Mouse (Mus musculus) lung, embryonic 15.5 days (tissue): ENCODE measurements at regions not wholly inside any gene's neighbourhood (a gene's known extent, or its start where the extent isn't known, plus 50 kb on each side); places are given as distances from the start of the nearest gene placed in this dataset.

Source experiments
- ATAC-seq: fragments of 200-750 bp; cut with Nextera tagmentation; 2 replicates; pipeline ENCODE4 v1.8.0; 2017; ENCODE audit warnings: moderate number of reproducible peaks, borderline replicate concordance; ENCODE audit not compliant: low FRiP score, low TSS enrichment; ENCODE audit errors: extremely low read depth
- H3K27ac ChIP-seq: fragments of 300-500 bp; sonication (generic); 2 replicates; pipeline ENCODE4 v1.5.1; 2015; ENCODE audit warnings: moderate library complexity, mild to moderate bottlenecking, inconsistent platforms
- H3K27me3 ChIP-seq: fragments of 300-500 bp; sonication (generic); 2 replicates; pipeline ENCODE4 v1.6.1; 2015; ENCODE audit warnings: inconsistent platforms
- H3K36me3 ChIP-seq: fragments of 300-500 bp; sonication (generic); 2 replicates; pipeline ENCODE4 v1.6.1; 2015; ENCODE audit warnings: inconsistent platforms
- H3K4me1 ChIP-seq: fragments of 300-500 bp; sonication (generic); 2 replicates; pipeline ENCODE4 v1.6.1; 2015; ENCODE audit warnings: inconsistent platforms
- H3K4me2 ChIP-seq: fragments of 300-500 bp; sonication (generic); 2 replicates; pipeline ENCODE4 v1.6.1; 2015; ENCODE audit warnings: inconsistent platforms, mild to moderate bottlenecking, moderate library complexity
- H3K4me3 ChIP-seq: fragments of 300-500 bp; sonication (generic); 2 replicates; pipeline ENCODE4 v1.5.1; 2015; ENCODE audit warnings: mild to moderate bottlenecking, inconsistent platforms
- H3K9ac ChIP-seq: fragments of 300-500 bp; sonication (generic); 2 replicates; pipeline ENCODE4 v1.6.1; 2015; ENCODE audit warnings: inconsistent platforms
- H3K9me3 ChIP-seq: fragments of 300-500 bp; sonication (generic); 2 replicates; pipeline ENCODE4 v1.6.1; 2016; ENCODE audit warnings: inconsistent platforms
- WGBS: fragments of 180-500 bp; shearing (Covaris S2); methylation state at CpG from one replicate; pipeline ENCODE4 v1.1.7; 2015; 5-methylcytosine and 5-hydroxymethylcytosine counted together

- WGBS: 40% methylated on average over 7 of the region's 7 CpGs
Observed at GRCm38 (mm10) chr6:100923070-100923469, 89.6 kb downstream of the Ppp4r2 start.

GRCm38 (mm10) chr6:100923686-100924085 lies 90.3 kb downstream of the Ppp4r2 start:
- WGBS: 10% methylated on average over 4 of the region's 4 CpGs
- Histone ChIP-seq H3K27ac (no peak overlapping the region), H3K36me3 (no peaks in the 10 kb centered on the region), H3K9ac (no peak overlapping the region), H3K4me2 (peak overlapping the region; percentile 17; the same call in 1 of the 2 replicates), H3K4me1 (peaks cover 5% of the 10 kb centered on the region; the same call in 1 of the 2 replicates), H3K9me3 (no peaks in the 10 kb centered on the region), H3K27me3 (no peaks in the 10 kb centered on the region), H3K4me3 (no peak overlapping the region)
- ATAC-seq: no peak

More at GRCm38 (mm10) chr6:100923070-100923469, 89.6 kb downstream of the Ppp4r2 start:
- ATAC-seq: no peak
- H3K27ac ChIP-seq: 0 out of 2 replicates have a peak overlapping the region, but pooled peaks have one; percentile 15
- no peaks in the 10 kb centered on the region for H3K27me3 ChIP-seq
- no peak overlapping the region for H3K9ac ChIP-seq
- no peaks in the 10 kb centered on the region for H3K9me3 ChIP-seq
- peaks cover 5% of the 10 kb centered on the region; the same call in 1 of the 2 replicates for H3K4me1 ChIP-seq
- no peak overlapping the region for H3K4me3 ChIP-seq
- H3K36me3 ChIP-seq: no peaks in the 10 kb centered on the region
- H3K4me2 ChIP-seq: peak overlapping the region; percentile 17; the same call in 1 of the 2 replicates

GRCm38 (mm10) chr6:100928791-100929758 lies 95.7 kb downstream of the Ppp4r2 start:
- H3K27ac ChIP-seq: no peak overlapping the region
- H3K4me3 ChIP-seq: no peak overlapping the region
- no peak for ATAC-seq
- H3K27me3 ChIP-seq: no peaks in the 10 kb centered on the region
- H3K36me3 ChIP-seq: no peaks in the 10 kb centered on the region
- H3K9me3 ChIP-seq: no peaks in the 10 kb centered on the region
- no peak overlapping the region for H3K4me2 ChIP-seq
- 0 out of 2 replicates have a peak, but pooled peaks cover 10% of the 10 kb centered on the region for H3K4me1 ChIP-seq
- 58% methylated on average over 16 of the region's 16 CpGs for WGBS
- no peak overlapping the region for H3K9ac ChIP-seq

GRCm38 (mm10) chr6:100929759-100930358 lies 96.4 kb downstream of the Ppp4r2 start:
- Histone ChIP-seq H3K27ac (no peak overlapping the region), H3K27me3 (no peaks in the 10 kb centered on the region), H3K9me3 (no peaks in the 10 kb centered on the region), H3K4me3 (no peak overlapping the region), H3K4me2 (no peak overlapping the region), H3K4me1 (0 out of 2 replicates have a peak, but pooled peaks cover 10% of the 10 kb centered on the region), H3K36me3 (no peaks in the 10 kb centered on the region), H3K9ac (no peak overlapping the region)
- ATAC-seq: no peak
- WGBS: 32% methylated on average over 10 of the region's 10 CpGs

GRCm38 (mm10) chr6:100930706-100931105 lies 97.3 kb downstream of the Ppp4r2 start:
- ATAC-seq: no peak

GRCm38 (mm10) chr6:100934424-100934823 lies 101.0 kb downstream of the Ppp4r2 start:
- no peaks in the 10 kb centered on the region for H3K36me3 ChIP-seq
- H3K9me3 ChIP-seq: no peaks in the 10 kb centered on the region
- no peaks in the 10 kb centered on the region for H3K27me3 ChIP-seq
- WGBS: 87% methylated on average over 5 of the region's 5 CpGs
- no peak overlapping the region for H3K4me2 ChIP-seq
- no peak overlapping the region for H3K27ac ChIP-seq
- H3K4me3 ChIP-seq: no peak overlapping the region
- peaks cover 13% of the 10 kb centered on the region; the same call in 1 of the 2 replicates for H3K4me1 ChIP-seq
- no peak for ATAC-seq
- no peak overlapping the region for H3K9ac ChIP-seq

More at GRCm38 (mm10) chr6:100930706-100931105, 97.3 kb downstream of the Ppp4r2 start:
- H3K9me3 ChIP-seq: no peaks in the 10 kb centered on the region
- 72% methylated on average over 6 of the region's 6 CpGs for WGBS
- no peak overlapping the region for H3K9ac ChIP-seq
- H3K27ac ChIP-seq: no peak overlapping the region
- 0 out of 2 replicates have a peak, but pooled peaks cover 10% of the 10 kb centered on the region for H3K4me1 ChIP-seq
- H3K27me3 ChIP-seq: no peaks in the 10 kb centered on the region
- no peak overlapping the region for H3K4me2 ChIP-seq
- H3K36me3 ChIP-seq: no peaks in the 10 kb centered on the region
- H3K4me3 ChIP-seq: no peak overlapping the region

- Histone ChIP-seq H3K36me3 (no peaks in the 10 kb centered on the region), H3K4me3 (no peak overlapping the region), H3K27me3 (no peaks in the 10 kb centered on the region), H3K27ac (no peak overlapping the region), H3K9me3 (no peaks in the 10 kb centered on the region), H3K4me2 (no peak overlapping the region), H3K9ac (no peak overlapping the region), H3K4me1 (peaks cover 7% of the 10 kb centered on the region; the same call in 1 of the 2 replicates)
- no peak for ATAC-seq
- WGBS: 53% methylated on average over 1 of the region's 1 CpGs
Observed at GRCm38 (mm10) chr6:100937802-100938201, 104.4 kb downstream of the Ppp4r2 start.

GRCm38 (mm10) chr6:100938376-100938775 lies 105.0 kb downstream of the Ppp4r2 start:
- Histone ChIP-seq H3K9me3 (no peaks in the 10 kb centered on the region), H3K4me1 (peaks cover 7% of the 10 kb centered on the region; the same call in 1 of the 2 replicates), H3K4me2 (no peak overlapping the region), H3K4me3 (no peak overlapping the region), H3K9ac (no peak overlapping the region), H3K27ac (no peak overlapping the region), H3K27me3 (no peaks in the 10 kb centered on the region), H3K36me3 (no peaks in the 10 kb centered on the region)
- 65% methylated on average over 11 of the region's 11 CpGs for whole genome bisulfite sequencing
- no peak for ATAC-seq

- no peak; the same call in 1 of the 2 replicates for ATAC-seq
- no peak overlapping the region for H3K4me2 ChIP-seq
Observed at GRCm38 (mm10) chr6:100939042-100939441, 105.6 kb downstream of the Ppp4r2 start.

GRCm38 (mm10) chr6:100939766-100940165 lies 106.3 kb downstream of the Ppp4r2 start:
- no peak overlapping the region for H3K4me3 ChIP-seq
- no peaks in the 10 kb centered on the region for H3K9me3 ChIP-seq
- no peak for ATAC-seq
- H3K27me3 ChIP-seq: no peaks in the 10 kb centered on the region
- peaks cover 7% of the 10 kb centered on the region; the same call in 1 of the 2 replicates for H3K4me1 ChIP-seq
- H3K4me2 ChIP-seq: no peak overlapping the region
- no peak overlapping the region for H3K27ac ChIP-seq
- 74% methylated on average over 5 of the region's 5 CpGs for WGBS
- no peaks in the 10 kb centered on the region for H3K36me3 ChIP-seq
- H3K9ac ChIP-seq: no peak overlapping the region

More at GRCm38 (mm10) chr6:100939042-100939441, 105.6 kb downstream of the Ppp4r2 start:
- Histone ChIP-seq H3K9me3 (no peaks in the 10 kb centered on the region), H3K4me3 (no peak overlapping the region), H3K9ac (no peak overlapping the region), H3K27me3 (no peaks in the 10 kb centered on the region), H3K4me1 (peaks cover 7% of the 10 kb centered on the region; the same call in 1 of the 2 replicates), H3K36me3 (no peaks in the 10 kb centered on the region), H3K27ac (no peak overlapping the region)
- 48% methylated on average over 12 of the region's 12 CpGs for WGBS

- H3K9ac ChIP-seq: no peak overlapping the region
- WGBS: 62% methylated on average over 2 of the region's 2 CpGs
- no peak for ATAC-seq
Observed at GRCm38 (mm10) chr6:100941686-100942085, 108.3 kb downstream of the Ppp4r2 start.

More at GRCm38 (mm10) chr6:100941686-100942085, 108.3 kb downstream of the Ppp4r2 start:
- no peak overlapping the region for H3K27ac ChIP-seq
- no peaks in the 10 kb centered on the region for H3K27me3 ChIP-seq
- H3K4me1 ChIP-seq: peaks cover 7% of the 10 kb centered on the region; the same call in 1 of the 2 replicates
- no peaks in the 10 kb centered on the region for H3K9me3 ChIP-seq
- H3K4me3 ChIP-seq: no peak overlapping the region
- no peaks in the 10 kb centered on the region for H3K36me3 ChIP-seq
- no peak overlapping the region for H3K4me2 ChIP-seq
